Mouse (Mus musculus) fibroblast of lung, adult 2 months (primary cell): Measurements from ENCODE around the gene Glrp1.

Source experiments
- DNase-seq: peaks from one replicate; pipeline ENCODE4 v3.0.0-alpha.2; 2011; ENCODE audit warnings: low read depth

Gene Glrp1

GRCm38 (mm10) chr1:88462484-88462883 lies 47.4 kb downstream of the Glrp1 start:
- no peak for DNase-seq

- no peak for DNase-seq
Observed at GRCm38 (mm10) chr1:88461096-88461495, 48.8 kb downstream of the Glrp1 start.

- DNase-seq, result no peak
Observed at GRCm38 (mm10) chr1:88459655-88460054, 50.2 kb downstream of the Glrp1 start.

- DNase-seq, result no peak
Observed at GRCm38 (mm10) chr1:88459196-88459595, 50.7 kb downstream of the Glrp1 start.

GRCm38 (mm10) chr1:88456451-88457072 lies 53.3 kb downstream of the Glrp1 start:
- DNase-seq, result no peak

GRCm38 (mm10) chr1:88455761-88456160 lies 54.1 kb downstream of the Glrp1 start:
- no peak for DNase-seq

- no peak for DNase-seq
Observed at GRCm38 (mm10) chr1:88454703-88455102, 55.2 kb downstream of the Glrp1 start.

GRCm38 (mm10) chr1:88452198-88452597 lies 57.7 kb downstream of the Glrp1 start:
- DNase-seq, result no peak

GRCm38 (mm10) chr1:88450668-88451067 lies 59.2 kb downstream of the Glrp1 start:
- DNase-seq, result no peak
